Mouse (Mus musculus) cerebral cortex, adult 2 months (tissue): ENCODE data around the gene Timm10.

Experiments
- WGBS: fragments of 180-500 bp; shearing (Covaris S2); methylation state at CpG from one replicate; pipeline ENCODE4 v1.1.7; 2018; 5-methylcytosine and 5-hydroxymethylcytosine counted together

Gene Timm10

DNA sequence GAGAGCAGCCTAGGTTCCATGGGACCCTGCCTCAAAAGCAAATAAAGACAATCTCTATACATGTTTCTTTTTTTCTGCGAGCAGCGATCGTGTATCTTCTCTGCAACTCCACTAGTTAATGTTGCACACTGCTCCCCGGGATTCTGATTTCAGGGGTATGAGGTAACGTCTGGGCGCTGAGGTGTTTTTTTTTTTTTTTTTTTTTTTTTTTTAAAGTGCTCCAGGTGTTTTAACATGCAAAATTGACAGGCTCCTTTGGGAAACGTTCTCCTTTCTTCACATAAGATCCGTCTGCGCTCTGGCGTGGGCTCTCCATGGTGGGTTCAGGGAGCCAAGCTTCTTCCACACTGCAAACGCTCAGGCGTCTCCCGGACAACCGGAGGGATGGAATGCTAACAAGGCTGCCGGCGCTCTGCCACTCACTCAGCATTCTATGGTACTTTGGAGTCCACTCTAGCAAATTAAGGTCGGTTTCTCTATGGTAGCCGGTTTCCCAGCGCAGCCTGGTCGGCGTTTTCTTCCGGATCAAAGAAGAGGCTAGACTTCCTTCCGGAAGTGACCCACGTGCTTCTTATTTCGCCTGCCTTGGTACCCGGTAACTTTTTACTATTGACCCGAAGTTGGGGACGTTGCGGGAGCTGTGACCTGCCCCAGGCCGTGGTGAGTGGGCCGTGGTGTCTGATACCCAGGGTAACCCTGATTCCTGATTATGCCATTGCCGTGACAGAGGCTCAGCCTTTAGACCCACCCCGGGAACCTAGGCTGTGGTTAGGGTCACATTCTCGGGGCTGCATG, at the start of gene Timm10:
Gene Timm10, plus strand, starts transcription at position 510 of the 795 bp plus-strand sequence.
- WGBS = under 1% methylated on average over 34 of the region's 34 CpGs

DNA sequence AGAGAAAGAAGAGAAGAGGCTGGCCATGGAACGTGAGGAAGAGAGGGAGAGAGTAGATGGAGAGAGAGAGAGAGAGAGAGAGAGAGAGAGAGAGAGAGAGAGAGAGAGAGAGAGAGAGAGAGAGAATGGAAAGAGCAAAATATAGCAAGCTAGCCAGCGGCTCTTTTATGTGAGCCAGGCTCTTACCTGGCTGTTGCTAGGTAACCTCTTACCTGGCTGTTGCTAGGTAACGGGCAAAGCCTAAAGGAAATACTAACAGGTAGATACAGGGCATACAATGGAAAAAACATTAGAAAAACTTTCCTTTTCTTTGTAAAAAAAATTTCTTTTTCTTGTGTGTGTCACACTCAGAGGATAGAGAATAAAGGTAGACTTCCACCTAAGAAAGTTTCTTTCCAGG, 49.1 kb upstream of the Timm10 start:
- 76% methylated on average over 3 of the region's 3 CpGs for WGBS

DNA sequence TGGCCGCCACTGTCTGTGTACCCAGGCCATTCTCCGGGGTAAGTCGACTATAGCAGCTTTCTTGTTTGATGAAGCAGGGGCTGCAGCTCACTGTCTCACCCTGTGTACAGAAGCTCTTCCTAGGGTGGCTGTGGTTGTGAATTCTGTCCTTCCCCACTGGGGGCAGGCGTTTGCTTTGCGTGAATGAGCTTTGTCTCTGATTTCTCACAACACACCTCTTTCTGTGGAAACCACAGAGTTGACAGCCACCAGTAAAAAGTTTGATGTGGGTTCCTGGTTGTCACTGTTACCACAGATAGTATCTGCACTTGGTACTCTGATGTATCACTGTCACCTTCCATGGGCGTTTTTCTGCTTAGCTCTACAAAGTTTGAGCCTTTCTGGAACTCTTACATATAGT, 47.6 kb upstream of the Timm10 start:
- WGBS = 68% methylated on average over 6 of the region's 6 CpGs

DNA sequence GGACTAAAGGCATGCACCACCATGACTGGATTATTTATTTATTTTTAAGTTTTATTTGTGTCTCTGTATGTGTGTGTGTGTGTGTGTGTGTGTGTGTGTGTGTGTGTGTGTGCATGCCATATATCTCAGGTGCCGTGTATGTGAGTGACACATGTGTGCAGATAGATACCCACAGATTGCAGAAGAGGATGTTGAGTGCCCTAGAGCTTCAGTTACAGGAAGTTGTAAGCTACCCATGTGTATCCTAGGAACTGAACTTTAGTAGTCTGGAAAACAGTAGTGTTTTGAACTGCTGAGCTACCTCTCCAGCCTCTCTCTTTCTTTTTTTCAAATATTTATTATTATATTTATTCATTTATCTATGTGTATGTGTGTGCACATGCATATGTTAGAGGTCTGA, 43.5 kb upstream of the Timm10 start:
- 88% methylated on average over 1 of the region's 1 CpGs for WGBS

DNA sequence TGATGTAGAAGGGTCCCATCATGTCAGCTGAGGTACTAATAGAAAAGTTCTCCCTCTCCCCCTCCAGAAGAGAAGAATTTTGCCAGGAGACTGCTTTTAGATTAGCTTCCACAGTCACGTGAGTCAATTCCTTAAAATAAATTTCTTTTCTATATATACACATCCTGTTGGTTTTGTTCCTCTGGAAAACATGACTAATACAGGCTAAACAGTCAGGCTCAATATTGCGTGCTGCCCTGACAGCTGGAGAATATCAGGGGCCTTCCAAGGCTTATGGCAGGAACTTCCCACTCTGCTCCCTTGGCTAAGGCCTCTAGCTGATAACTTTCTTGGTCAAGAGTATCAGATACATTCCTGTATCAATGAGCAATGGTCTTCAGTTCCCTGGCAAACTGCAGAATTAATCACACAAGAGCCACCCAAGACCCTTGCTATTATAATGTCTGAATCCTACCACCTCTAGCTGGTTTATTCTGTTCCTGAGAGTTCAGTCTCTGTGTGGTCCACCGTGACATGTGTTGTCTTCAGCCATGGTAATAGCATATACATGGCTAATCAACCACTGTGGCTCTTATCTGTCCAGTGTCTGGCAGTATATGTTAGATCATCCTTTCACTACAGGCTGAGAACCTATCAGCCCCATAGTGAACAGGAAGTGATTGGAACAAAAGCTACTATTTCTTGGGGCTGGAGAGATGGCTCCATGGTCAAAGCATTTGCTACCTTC, 42.8 kb upstream of the Timm10 start:
- 65% methylated on average over 3 of the region's 3 CpGs for WGBS

DNA sequence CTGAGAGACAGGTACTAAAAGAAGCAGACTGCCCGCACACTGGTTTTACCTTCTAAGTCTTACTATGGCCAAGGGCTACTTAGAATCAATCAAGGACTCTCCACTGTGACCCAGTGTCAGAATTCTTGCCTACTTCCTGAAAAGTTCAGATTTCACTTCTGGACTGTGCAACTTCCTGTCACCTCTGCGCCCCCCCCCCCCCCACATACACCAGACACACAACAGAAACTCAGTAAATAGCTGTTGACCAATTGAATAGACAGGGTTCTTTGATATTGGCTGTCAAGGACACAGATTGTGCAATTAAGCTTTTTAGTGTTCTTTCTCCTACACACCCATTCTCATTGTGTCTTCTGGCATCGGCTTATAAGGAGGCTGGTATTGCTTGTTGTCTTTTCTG, 38.5 kb upstream of the Timm10 start:
- 72% methylated on average over 3 of the region's 3 CpGs for WGBS

DNA sequence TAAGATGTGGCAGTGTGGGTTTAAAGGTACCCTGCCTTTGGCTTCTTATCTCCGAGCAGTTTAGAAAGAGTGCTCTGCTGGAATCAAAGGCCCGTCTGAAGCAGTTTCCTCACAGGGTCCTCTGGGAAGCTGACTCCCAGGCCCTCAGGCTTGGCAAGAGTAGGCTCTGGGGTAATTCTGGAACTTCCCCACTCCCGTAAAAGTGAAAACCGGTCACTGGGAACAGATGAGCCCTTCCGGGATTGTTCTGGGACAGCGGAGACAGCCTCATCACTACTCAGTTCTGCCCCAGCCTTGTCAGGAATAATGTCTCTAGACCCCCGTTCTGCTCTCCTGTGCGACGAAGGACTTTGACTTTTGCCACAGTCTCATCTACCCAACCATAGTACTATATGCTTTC, 36.4 kb upstream of the Timm10 start:
- 79% methylated on average over 9 of the region's 9 CpGs for WGBS

DNA sequence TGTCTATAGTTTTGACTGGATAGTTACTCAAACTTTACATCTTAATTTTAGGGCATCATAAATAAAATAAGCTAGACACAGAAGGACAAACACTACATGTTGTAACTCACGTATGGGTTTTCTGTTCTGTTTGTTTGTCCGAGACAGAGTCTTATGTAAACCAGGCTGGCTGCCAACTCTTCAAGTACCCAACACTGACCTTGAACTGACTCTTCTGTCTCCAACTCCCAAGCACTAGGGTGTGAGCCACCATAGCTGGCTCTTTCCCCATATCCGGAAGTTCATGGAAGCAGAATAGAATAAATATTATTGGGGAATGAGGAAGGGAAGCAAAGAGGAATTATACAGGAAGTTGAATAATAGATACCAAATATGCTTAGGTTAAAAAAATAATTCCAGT, 34.3 kb upstream of the Timm10 start:
- WGBS = 69% methylated on average over 3 of the region's 3 CpGs

DNA sequence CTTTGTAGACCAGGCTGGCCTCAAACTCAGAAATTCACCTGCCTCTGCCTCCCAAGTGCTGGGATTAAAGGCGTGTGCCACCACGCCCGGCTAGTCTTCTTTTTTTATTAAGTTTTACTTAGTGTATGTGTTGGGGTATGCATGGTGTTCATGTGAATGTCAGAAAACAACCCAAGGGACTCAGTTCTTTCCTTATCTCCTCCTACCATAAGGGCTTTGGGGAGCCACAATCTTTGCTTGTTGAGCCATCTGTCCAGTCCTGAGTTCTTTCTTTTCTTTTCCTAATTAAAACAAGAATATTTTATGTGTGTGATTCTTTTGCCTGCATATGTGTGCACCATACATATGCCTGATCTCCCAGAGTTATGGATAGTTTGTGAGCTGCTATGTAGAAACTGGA, 33.6 kb upstream of the Timm10 start:
- WGBS = 91% methylated on average over 3 of the region's 3 CpGs

DNA sequence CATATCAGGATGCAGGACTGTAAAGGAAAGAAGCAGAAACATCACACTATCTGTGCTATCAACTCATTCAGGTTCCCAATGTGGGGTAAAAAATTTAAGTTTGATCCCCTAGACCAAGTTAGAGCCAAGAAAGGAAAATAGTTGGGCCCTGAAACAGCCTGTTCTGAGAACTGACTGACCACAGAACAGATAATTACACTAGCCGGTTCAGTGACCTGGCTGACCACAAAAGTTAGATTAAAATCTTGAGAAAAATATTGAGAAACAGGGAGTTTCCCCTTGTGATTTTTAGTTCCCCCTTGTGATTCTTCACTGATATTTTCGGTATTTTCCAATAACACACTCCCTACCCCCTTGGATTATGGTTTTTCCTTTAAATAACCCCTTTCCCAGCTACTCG, 32.9 kb upstream of the Timm10 start:
- 84% methylated on average over 3 of the region's 3 CpGs for WGBS

DNA sequence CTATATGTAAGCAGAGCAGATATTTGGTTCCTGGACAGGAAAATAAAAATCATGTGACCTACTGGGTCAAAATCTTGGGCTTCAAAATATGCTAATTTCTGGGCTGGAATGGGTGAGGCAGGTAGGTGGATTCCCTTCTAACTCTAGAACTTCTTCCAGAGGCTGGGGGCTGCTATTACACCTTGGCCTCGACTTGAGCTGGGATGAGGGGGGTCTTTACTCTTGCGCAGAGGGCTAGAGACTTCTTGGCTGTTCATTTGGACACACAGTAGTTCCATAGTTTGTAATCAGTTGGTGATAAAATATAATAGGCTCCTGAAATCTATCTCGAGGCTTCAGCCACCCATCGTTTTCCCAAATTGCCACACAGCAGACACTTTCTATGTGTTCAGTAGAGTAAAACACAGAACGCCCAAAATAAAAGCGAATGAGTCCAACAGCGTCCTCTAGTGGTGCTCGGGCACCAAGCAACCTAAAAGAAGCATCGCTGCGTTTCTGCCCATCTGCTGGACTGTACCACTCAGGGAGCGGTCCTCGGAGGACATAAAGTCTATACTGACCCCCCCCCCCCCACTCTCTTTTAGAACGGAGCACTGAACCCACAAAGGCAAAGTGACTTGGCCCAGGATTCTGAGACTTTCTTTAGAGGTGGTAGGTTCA, 28.8 kb upstream of the Timm10 start:
- WGBS = 7% methylated on average over 13 of the region's 13 CpGs

DNA sequence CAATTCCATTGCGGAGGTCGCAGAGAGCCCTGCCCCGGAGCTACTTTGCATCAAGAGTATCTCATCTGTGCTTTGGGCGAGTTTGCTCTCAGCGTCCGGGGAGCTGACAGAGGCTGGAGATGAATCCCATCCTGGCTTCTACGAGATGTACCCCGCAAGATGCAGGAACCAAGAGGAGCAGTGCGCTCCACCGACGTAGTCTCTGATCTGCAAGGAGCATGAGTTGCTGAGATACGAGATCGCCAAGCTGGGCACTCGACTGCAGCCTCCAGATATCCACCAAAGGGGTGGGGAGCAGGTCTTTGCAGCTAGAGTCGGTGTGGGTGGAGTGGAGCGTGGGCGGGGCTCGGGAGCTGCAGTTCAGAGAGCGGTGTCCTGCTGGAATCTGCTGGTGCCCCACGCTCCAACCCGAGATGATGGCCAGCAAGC, 28.3 kb upstream of the Timm10 start, which contains the start of gene Ube2l6:
Gene Ube2l6, plus strand, starts transcription at position 336 of the 429 bp plus-strand sequence.
- WGBS = 1% methylated on average over 21 of the region's 21 CpGs

DNA sequence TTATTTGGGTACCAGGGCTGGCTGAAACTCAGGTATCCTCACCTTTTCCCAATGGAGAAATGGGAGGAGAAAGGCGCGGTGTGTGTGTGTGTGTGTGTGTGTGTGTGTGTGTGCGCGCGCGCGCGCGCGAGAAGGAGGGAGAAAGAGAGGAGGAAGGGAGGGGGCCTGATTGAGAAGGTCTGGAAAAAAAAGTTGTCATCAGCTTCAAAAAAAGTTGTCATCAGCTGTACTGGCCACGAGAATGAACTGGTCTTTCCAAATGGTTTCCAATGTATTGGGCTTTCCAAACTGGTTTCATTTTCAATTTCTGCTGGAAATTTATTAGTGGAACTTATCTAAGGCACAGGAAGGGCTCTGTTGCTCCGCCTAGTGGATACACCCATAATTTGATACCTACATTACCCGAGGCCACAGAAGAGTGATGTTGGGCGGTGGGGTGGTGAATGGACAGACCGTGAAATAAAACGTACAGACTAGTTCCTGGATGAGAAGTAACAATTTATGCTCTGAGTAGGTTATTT, 27.7 kb upstream of the Timm10 start:
- WGBS = under 1% methylated on average over 16 of the region's 16 CpGs

DNA sequence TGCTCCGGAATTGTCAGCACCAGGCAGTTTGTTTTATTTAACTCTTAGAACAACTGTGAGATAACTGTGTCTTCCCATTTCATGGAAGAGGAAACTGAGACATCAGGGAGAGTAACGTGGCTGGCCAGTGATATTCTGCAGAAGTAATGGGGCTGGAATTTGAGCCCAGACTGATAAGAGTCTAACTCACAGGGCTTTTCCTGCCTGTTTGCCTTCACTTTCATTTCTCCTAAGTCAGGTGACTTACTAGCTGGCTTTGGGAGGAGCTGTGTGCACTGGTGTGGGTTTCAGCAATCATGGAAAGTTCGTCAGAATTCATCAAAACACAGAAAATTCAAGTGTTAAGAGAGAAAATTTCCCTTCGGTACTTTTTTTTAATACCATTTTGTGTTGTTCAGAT, 26.5 kb upstream of the Timm10 start:
- WGBS = 89% methylated on average over 4 of the region's 4 CpGs

DNA sequence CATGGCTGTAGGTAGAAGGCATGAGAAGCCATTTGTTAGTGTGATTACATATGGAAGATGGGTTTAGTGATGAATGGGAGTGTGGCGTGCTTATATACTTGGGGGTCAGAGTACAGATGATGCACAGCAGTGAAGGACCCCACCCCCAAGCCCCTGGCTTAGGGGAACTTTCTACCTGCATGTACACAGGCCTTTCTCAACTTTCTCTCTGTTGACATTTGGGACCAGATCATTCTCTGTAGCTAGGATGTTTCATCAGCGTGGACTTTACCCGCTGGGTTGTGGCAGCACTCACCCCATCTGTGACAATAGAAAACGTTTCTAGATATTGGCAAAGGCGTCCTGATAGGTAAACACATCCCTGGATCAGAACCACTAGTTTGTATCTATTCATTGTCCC, 25.6 kb upstream of the Timm10 start:
- 92% methylated on average over 5 of the region's 5 CpGs for WGBS

DNA sequence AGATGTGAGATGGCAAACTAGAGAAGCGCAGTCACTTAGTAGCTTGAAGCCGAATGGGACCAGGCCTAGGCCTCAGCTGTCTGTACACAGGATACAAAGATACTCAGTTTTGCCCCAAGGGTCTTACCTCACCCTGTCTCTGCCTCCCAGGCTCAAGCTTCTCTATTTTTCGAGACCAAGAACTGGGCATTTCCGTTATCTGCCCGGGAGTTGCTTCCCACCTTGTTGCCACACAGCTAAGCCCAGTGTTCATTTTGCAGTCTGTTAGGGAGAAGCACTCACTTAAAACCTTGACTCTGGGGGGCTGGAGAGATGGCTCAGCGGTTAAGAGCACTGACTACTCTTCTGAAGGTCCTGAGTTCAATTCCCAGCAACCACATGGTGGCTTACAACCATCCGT, 22.8 kb upstream of the Timm10 start:
- 90% methylated on average over 7 of the region's 7 CpGs for WGBS

DNA sequence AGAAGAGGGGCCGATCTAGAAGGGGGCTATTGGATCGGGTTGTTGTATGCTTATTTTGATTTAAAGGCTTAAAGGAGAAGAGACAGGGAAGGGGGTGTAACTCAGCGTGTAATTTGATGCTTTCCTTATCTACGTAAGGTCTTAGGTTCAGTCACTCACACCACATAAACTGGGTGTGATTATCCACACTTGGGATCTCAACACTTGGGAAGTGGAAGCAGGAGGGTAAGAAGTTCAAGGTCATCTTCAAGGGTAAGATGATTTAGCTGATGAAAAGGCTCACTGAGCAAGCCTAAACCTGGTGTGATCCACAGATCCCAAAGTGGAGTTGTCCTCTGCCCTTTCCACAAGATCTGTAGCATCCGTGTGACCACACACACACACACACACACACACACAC, 20.3 kb upstream of the Timm10 start:
- 87% methylated on average over 5 of the region's 5 CpGs for WGBS

DNA sequence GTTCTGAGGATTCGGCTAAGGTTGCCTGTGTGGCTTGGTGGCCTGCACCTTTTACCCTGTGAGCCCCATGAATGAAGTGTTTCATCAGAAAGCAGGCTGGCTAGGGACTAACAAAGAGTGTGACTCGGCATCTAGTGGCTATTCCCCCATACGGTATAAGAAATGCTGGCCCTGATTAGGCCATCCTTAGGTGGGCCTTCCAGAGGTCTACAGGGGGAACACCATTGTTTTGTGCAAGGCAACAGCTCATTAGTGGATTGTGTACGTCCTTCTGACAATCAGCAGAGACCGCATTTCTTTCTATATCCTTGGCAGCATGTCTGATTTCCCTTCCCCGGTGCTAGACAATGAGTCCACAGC, 16.3 kb upstream of the Timm10 start:
- WGBS = 57% methylated on average over 6 of the region's 6 CpGs

DNA sequence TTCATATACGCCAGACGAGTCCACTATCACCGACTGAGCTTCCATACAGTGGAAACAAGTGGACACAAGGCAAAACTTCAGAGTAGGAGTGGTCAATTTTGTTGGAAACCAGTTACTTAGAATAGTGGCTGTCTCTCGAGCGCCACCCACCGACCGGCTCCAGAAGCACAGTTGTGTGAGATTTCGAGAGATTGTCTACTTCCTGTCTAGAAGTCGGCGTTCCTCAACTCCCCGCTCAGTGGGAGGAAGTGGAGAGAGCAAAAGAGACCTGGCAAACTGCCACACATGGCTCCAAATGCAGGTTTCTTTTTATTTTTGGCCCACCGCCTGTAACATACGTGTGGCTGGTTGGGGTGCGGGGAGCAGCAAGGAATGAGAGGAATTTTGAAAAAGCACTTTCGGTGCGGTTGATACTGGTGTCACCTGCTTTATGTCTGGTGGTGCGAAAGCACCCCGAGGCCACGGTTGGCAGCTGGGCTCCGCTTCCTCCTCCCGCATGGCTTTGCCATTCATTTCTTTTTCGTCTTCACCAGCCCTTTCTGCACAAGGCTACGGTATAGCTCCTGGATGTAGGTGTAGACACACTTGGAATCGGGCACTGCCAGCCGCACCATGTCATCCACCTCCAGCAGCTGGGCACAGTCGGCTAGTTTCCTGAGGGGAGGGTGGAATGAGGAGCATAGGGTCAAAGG, 15.8 kb upstream of the Timm10 start:
- WGBS = 26% methylated on average over 26 of the region's 26 CpGs

DNA sequence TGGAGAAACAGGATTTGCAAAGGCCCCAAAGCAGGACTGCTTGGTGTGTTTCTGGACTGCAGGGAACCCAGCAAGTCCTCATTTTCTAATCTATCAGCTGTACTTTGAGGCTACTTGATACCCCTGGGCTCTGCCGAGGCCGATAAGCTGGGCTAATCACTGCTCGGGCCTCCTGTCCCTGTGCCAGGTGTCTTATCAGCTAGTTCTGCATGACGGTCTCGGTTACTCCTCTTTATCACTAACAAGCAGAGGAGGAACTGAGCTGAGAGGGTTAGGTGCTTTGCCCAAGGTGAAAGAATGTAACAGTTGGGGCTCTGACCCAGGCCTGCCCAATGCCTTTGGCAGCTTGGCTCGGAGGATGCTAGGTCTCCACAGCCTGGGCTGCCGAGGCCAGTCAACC, 14.9 kb upstream of the Timm10 start:
- 94% methylated on average over 7 of the region's 7 CpGs for WGBS

DNA sequence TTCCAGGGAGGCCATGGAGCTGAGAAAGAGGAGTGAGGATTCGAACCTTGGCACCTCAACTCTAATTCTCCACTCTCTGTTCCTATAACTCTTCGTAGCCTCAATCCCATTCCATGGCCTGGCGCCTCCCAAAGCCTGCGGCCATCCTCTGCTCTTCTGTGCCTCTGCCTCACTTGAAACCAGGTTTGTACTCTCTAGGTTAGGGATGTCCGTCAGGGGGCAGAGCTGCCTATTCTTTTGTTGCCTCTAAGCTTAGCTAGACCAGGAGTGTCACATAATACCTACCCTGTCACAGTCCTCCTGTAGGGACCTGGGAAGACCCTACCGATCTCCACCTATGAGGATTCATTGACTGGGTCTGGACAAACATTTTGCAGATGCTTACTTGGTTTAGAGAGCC, 14.1 kb upstream of the Timm10 start:
- WGBS = 88% methylated on average over 6 of the region's 6 CpGs

DNA sequence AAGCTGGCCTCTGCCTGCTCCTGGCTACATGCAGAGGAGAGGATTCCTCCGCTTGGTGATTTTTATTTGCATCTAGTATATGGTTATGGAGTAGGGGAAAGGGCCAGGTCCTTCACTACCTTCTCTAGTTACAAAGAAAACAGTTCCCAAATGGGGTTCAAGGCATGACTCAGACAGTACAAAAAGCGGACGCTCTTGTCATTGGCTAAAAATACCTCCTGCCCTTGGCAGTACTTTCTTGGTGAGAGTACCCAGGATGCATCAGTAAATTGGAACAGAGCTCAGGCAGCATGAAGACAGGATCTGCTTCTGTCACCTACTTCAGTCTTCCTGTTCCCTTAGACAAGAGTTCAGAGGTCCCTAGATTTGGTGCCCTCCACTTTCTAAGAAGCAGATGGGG, 6.9 kb upstream of the Timm10 start:
- 29% methylated on average over 3 of the region's 3 CpGs for WGBS
